Mouse (Mus musculus): ENCODE data around the gene Amhr2.

Amhr2 gene

GRCm38 (mm10) chr15:102424657-102425056, 20.5 kb upstream of the Amhr2 start:
- DNase-seq: no peak

DNA sequence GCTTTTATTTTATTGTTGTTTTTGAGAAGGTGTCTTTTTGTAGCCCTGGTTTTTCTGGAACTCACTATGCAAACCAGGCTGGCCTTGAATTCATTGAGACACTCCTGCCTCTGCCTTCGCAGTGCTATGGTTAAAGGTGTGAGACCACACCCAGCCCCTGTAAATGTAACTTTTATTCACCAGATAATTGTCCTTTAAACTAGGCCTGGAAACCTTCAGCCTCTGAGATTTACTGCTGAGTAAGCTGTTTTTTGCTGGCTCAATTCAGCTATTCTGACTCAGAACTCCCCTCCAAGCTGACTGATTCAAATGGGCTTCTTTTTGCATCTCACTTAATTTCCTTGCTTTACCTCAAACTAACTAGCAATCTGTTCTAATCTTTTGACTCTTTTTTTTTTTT, 18.2 kb upstream of the Amhr2 start:
- no peak for DNase-seq

DNA sequence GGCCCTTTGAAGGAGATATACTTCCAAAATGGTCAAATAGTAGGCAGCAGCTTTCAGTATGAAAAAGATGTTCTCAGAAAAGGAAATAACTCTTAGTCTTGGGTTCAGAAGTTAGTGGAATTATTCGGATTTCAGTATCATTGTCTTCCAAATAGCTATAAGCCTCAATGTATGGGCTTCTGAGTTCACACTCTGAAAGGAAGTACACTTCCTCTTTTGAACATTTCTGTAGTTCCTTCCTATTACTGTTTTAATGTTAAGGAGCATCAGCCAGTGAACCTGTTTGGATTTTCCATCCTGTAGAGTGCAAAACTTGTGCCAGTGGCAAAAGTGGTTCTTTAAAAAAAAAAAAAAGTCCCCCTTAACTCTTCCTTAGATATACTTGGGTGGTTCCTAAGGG, 13.1 kb upstream of the Amhr2 start:
- no peak for DNase-seq

GRCm38 (mm10) chr15:102433173-102433572, 12.0 kb upstream of the Amhr2 start:
- DNase-seq: no peak

DNA sequence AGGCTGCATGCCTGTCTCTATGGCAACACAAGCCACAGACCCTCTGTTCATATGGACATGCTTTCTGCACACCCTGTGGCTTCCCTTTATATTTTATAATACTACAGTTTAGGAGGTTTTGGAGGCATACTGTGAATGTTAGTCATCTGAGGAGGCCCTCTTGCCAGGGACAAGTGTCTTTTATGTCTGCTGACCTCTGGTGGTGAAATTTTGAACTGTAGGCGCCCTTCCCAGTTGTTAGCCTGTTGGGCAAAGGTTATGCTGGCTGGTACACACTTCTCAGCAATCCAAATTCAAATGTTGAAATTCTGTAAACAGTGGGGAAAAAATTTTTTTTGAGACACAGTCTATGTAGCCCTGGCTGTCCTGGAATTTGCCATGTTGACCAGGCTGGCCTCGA, 2.7 kb upstream of the Amhr2 start:
- peak; percentile 75 for DNase-seq

GRCm38 (mm10) chr15:102446448-102446847, 1.3 kb downstream of the Amhr2 start:
- DNase-seq: no peak

DNA sequence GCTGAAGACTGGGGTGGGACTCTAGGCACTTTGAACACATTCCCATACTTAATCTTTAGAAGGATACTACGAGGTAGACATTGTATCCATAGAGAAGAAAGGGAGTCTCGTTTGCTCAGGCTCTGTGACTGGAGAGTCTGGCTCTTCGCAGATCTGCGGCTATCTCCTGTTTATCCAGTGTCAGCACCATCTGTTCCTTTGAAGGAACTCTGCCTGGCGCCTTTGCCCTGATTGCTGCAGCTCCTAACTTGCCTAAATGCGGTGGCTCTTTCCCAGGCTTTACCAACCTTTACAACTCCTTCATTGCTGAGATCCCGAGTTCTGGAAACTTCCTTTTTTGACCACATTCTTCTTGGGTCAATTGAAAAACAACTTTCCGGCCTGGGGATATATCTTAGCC, 4.2 kb downstream of the Amhr2 start:
- no peak for DNase-seq

- no peak for DNase-seq
These were observed 5.8 kb downstream of the Amhr2 start for GRCm38 (mm10) chr15:102450928-102451327.

DNA sequence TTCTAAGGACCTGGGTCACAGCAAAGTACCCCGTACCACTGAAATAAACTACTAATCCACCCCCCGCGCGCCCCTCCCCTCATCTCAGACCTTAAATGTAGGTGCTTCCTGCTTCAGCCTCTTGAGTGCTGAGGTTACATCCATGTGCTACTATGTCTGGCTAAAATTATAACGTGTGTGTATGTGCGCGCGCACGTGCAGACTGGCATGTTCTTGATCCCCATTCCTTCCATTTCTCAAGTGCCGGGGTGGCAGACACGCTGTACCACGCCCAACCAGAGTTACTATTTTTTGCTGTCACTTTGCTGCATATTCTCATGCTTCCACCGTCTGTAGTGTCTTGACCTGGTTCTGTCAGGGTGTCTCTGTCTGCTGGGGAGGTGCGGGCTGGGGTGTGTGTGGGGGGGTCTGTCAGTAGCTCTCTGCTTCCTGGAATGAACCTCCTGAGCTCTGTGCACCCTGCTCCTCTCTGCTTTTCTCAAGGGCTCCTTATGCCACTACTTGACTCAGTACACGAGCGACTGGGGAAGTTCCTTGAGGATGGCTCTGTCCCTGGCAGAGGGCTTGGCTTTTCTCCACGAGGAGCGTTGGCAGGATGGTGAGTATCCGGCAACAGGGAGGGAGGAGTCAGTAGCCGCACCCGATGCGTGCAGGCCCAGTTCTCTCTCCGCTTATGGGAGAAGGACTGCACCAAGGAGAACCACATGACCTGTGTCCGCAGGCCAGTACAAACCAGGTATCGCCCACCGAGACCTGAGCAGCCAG, 6.7 kb downstream of the Amhr2 start:
- peak; percentile 13 for DNase-seq

GRCm38 (mm10) chr15:102455993-102456392, 10.8 kb downstream of the Amhr2 start:
- DNase-seq: no peak

DNA sequence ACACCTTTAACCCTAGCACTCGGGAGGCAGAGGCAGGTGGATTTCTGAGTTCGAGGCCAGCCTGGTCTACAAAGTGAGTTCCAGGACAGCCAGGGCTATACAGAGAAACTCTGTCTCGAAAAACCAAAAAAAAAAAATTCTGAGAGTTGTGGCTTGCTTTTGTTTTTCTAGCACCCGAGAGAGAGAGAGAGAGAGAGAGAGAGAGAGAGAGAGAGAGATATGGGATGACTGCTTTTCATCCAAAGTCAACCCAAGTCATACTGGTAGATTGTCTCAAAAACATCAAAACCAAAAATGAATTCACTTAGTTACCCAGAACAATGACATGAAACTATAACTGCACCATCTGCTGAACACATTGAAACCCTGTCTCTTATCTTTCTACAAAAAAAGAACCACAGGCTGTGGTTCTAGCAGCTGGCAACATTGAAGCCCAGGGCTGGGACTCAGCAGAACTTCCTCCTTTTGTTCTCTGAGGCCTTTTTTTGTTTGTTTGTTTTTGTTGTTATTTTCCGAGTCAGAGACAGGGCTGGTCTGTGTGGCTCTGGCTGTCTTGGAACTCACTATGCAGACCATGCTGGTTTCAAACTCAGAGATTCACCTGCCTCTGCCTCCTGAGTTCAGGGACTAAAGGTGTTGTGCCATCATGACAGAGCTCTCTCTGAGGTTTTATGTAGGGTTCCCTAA, 13.0 kb downstream of the Amhr2 start:
- DNase-seq: no peak

DNA sequence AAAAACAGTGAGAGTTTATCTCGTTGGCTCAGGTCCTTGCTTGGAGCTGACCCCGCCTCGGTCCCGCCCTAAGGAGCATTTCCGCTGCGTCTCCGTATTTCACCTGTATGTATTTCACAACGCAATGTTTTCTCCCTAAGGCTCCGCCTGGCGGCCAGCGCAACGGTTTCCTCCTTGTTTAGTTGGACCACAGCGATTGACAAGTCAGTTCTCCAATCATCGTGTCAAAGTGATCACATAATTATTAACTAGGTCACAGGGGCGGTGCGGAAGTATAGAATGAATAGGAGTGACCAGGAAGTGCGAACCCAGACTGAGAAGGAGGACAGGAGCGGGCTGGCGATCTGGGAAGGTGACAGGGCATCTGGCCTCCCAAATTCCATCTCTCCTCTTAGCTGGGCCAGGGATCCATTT, 13.7 kb downstream of the Amhr2 start, which contains the start of gene Prr13:
Gene Prr13, plus strand, starts transcription at position 125 of the 414 bp plus-strand sequence.
- DNase-seq: peak; percentile 95

GRCm38 (mm10) chr15:102459381-102459780, 14.2 kb downstream of the Amhr2 start:
- no peak for DNase-seq

GRCm38 (mm10) chr15:102459847-102460246, 14.7 kb downstream of the Amhr2 start:
- DNase-seq: no peak

- DNase-seq: no peak
These were observed 15.2 kb downstream of the Amhr2 start for GRCm38 (mm10) chr15:102460409-102460808.

DNA sequence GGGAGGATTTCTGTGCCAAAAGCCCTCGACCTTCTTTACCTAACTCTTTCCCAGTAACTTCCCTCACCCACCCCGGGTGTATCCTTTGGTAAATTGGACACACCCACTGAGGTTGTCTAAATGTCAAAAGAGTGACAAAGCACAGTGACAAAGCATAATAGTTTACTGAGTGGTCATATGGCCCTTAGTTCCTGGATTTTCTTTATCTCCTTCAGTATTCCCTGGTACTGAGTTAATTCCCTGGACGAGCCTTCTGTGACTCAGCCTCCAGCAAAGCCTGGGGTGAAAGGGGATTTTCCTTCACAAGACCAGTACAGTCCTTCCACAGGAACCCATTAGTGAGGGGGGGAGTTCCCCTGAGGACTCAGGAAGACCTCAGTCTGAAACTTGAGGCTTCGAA, 15.8 kb downstream of the Amhr2 start:
- no peak for DNase-seq

DNA sequence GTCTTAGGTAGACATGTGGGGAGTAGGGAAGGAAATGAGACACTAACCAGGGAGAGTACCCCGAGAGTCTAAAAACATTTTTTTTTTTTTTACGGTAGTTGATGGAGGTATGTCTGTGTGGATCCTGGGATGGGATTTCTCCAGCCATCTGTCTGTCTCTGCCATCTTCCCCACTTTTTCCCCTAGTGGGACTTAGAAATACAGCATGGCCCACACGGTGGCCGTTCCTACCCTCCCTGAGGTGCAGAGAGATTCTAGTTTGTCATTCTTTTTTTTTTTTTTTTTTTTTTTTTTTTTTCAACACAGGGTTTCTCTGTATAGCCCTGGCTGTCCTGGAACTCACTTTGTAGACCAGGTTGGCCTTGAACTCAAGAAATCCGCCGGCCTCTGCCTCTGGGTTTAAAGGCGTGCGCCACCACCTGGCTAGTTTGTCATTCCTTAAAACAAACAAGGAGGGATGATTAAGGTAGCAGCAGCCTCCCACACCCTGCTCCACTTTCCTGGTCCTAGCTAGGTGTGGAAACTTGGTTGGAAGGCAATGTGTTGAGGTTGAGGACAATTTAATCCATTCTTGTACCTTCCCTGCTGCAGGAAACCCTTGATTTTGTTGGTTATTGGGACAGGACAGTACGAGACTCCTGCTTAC, 16.4 kb downstream of the Amhr2 start:
- no peak for DNase-seq

DNA sequence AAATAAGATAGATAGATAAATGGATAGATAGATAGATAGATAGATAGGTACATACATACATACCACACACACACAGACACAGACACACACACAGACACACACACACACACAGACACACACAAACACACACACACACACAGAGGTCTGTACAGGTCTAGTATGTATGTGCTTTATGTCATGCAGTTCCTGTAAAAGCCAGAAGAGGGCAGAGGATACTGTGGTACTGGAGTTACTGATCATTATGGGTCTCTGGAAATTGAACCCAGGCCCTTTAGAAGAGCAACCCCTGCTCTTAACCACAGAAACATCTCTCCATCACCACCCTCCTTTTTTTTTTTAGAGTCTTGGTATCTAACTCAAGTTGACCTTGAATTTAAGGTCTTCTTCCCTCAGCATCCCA, 18.5 kb downstream of the Amhr2 start:
- DNase-seq: no peak

GRCm38 (mm10) chr15:102468675-102469370, 23.7 kb downstream of the Amhr2 start:
- DNase-seq: no peak

- peak; percentile 98 for DNase-seq
These were observed 25.0 kb downstream of the Amhr2 start, which contains the start of gene Pcbp2 for GRCm38 (mm10) chr15:102470183-102470604. TSS of gene Pcbp2 (plus strand) at chr15:102470539.

GRCm38 (mm10) chr15:102470605-102471294, 25.6 kb downstream of the Amhr2 start:
- DNase-seq: peak; percentile 77

- DNase-seq: no peak
These were observed 26.1 kb downstream of the Amhr2 start for GRCm38 (mm10) chr15:102471295-102471645.

GRCm38 (mm10) chr15:102471727-102472126, 26.6 kb downstream of the Amhr2 start:
- DNase-seq: no peak

Measured in right cerebral cortex, adult 18-20 months (tissue).